Mouse (Mus musculus): ENCODE data around the gene 4931428F04Rik. TPM values are rescaled to one million over a fixed set of nuclear protein-coding genes. Genes with fewer than 3 reads are reported as not detected.
A peak's percentile ranks its signal among the peaks of the same experiment; 100 is the strongest.

The 4931428F04Rik gene
- 1 to 10 TPM in 25 of 26 experiments, under 1 TPM in 1; 0.88 to 6.8 (median 5.0) TPM for total RNA-seq (2018; cell fraction: chromatin; rRNA removed)
- total RNA-seq (2018; cell fraction: cytosol; rRNA removed): 1 to 10 TPM; 1.3 to 2.3 (median 1.7) TPM
- 1 to 10 TPM; 2.1 to 9.4 (median 4.1) TPM for total RNA-seq (2018; cell fraction: nucleus; rRNA removed)
- polyA plus RNA-seq (2018): 0.79 to 3.9 TPM (median 1.5 TPM) in 3 replicates

- H3K36me3 ChIP-seq (ENCODE audit: inconsistent target): no peaks in the 10 kb centered on the region
- peak within 1 kb of the TSS; percentile 43 for H3K4me3 ChIP-seq (ENCODE audit: inconsistent target)
- no peaks in the 10 kb centered on the region for H3K79me2 ChIP-seq (ENCODE audit: inconsistent target)
- peak within 1 kb of the TSS; percentile 32; the same call in 1 of the 2 replicates for H3K27ac ChIP-seq
- 16% methylated on average over 30 of the region's 43 CpGs for WGBS (ENCODE audit: missing documents)
These were observed at the start of gene 4931428F04Rik for GRCm38 (mm10) chr8:105289805-105290460. 4931428F04Rik (minus strand) TSS chr8:105289864.

- 3% methylated on average over 4 of the region's 4 CpGs for WGBS (ENCODE audit: missing documents)
- Histone ChIP-seq H3K4me3 (ENCODE audit: inconsistent target) (no peak overlapping the region), H3K79me2 (ENCODE audit: inconsistent target) (peaks cover 39% of the 10 kb centered on the region), H3K27ac (peak overlapping the region; percentile 63), H3K36me3 (ENCODE audit: inconsistent target) (peaks cover 39% of the 10 kb centered on the region)
These were observed 49.3 kb upstream of the 4931428F04Rik start for GRCm38 (mm10) chr8:105338992-105339391.

- 97% methylated on average over 32 of the region's 32 CpGs for WGBS (ENCODE audit: missing documents)
- H3K4me3 ChIP-seq (ENCODE audit: inconsistent target): no peak overlapping the region
- H3K27ac ChIP-seq: no peak overlapping the region
- H3K36me3 ChIP-seq (ENCODE audit: inconsistent target): peaks cover 55% of the 10 kb centered on the region
- H3K79me2 ChIP-seq (ENCODE audit: inconsistent target): peaks cover 15% of the 10 kb centered on the region; the same call in 1 of the 2 replicates
These were observed 46.9 kb upstream of the 4931428F04Rik start for GRCm38 (mm10) chr8:105336373-105337130.

GRCm38 (mm10) chr8:105332523-105332922 is 42.9 kb upstream of the 4931428F04Rik start:
- Histone ChIP-seq H3K36me3 (ENCODE audit: inconsistent target) (peaks cover 83% of the 10 kb centered on the region), H3K27ac (no peak overlapping the region), H3K79me2 (ENCODE audit: inconsistent target) (peaks cover 14% of the 10 kb centered on the region), H3K4me3 (ENCODE audit: inconsistent target) (no peak overlapping the region)
- WGBS (ENCODE audit: missing documents): 89% methylated on average over 2 of the region's 2 CpGs

- H3K36me3 ChIP-seq (ENCODE audit: inconsistent target): peaks cover 77% of the 10 kb centered on the region
- WGBS (ENCODE audit: missing documents): 92% methylated on average over 9 of the region's 9 CpGs
These were observed 42.3 kb upstream of the 4931428F04Rik start for GRCm38 (mm10) chr8:105331931-105332330.

GRCm38 (mm10) chr8:105331469-105331868 is 41.8 kb upstream of the 4931428F04Rik start:
- H3K27ac ChIP-seq: no peak overlapping the region
- WGBS (ENCODE audit: missing documents): 96% methylated on average over 20 of the region's 22 CpGs
- H3K79me2 ChIP-seq (ENCODE audit: inconsistent target): peaks cover 24% of the 10 kb centered on the region
- H3K36me3 ChIP-seq (ENCODE audit: inconsistent target): peaks cover 73% of the 10 kb centered on the region
- H3K4me3 ChIP-seq (ENCODE audit: inconsistent target): no peak overlapping the region

More at GRCm38 (mm10) chr8:105331931-105332330, 42.3 kb upstream of the 4931428F04Rik start:
- Histone ChIP-seq H3K4me3 (ENCODE audit: inconsistent target) (no peak overlapping the region), H3K79me2 (ENCODE audit: inconsistent target) (peaks cover 20% of the 10 kb centered on the region), H3K27ac (no peak overlapping the region)

GRCm38 (mm10) chr8:105330325-105330724 is 40.7 kb upstream of the 4931428F04Rik start:
- H3K36me3 ChIP-seq (ENCODE audit: inconsistent target): peaks cover 61% of the 10 kb centered on the region
- H3K27ac ChIP-seq: no peak overlapping the region
- H3K79me2 ChIP-seq (ENCODE audit: inconsistent target): peaks cover 29% of the 10 kb centered on the region
- H3K4me3 ChIP-seq (ENCODE audit: inconsistent target): no peak overlapping the region
- 96% methylated on average over 12 of the region's 12 CpGs for WGBS (ENCODE audit: missing documents)

GRCm38 (mm10) chr8:105326968-105327367 is 37.3 kb upstream of the 4931428F04Rik start:
- Histone ChIP-seq H3K4me3 (ENCODE audit: inconsistent target) (peak overlapping the region; percentile 92), H3K27ac (peak overlapping the region; percentile 83), H3K79me2 (ENCODE audit: inconsistent target) (peaks cover 30% of the 10 kb centered on the region), H3K36me3 (ENCODE audit: inconsistent target) (peaks cover 47% of the 10 kb centered on the region)
- 52% methylated on average over 6 of the region's 6 CpGs for WGBS (ENCODE audit: missing documents)

GRCm38 (mm10) chr8:105326141-105326672 is 36.5 kb upstream of the 4931428F04Rik start, which contains the start of the genes Lrrc29 and Tmem208:
Lrrc29 (minus strand) TSS chr8:105326278.
Tmem208 (plus strand) TSS chr8:105326354.
- H3K79me2 ChIP-seq (ENCODE audit: inconsistent target): peaks cover 30% of the 10 kb centered on the region
- peaks cover 39% of the 10 kb centered on the region for H3K36me3 ChIP-seq (ENCODE audit: inconsistent target)
- 1% methylated on average over 36 of the region's 36 CpGs for WGBS (ENCODE audit: missing documents)
- peak within 1 kb of the TSS; percentile 92 for H3K4me3 ChIP-seq (ENCODE audit: inconsistent target)
- H3K27ac ChIP-seq: peak within 1 kb of the TSS; percentile 83

GRCm38 (mm10) chr8:105325641-105326093 is 36.0 kb upstream of the 4931428F04Rik start:
- Histone ChIP-seq H3K27ac (peak overlapping the region; percentile 83), H3K4me3 (ENCODE audit: inconsistent target) (peak overlapping the region; percentile 92), H3K36me3 (ENCODE audit: inconsistent target) (peaks cover 34% of the 10 kb centered on the region; the same call in 1 of the 2 replicates), H3K79me2 (ENCODE audit: inconsistent target) (peaks cover 30% of the 10 kb centered on the region)
- WGBS (ENCODE audit: missing documents): 1% methylated on average over 12 of the region's 12 CpGs

- Histone ChIP-seq H3K27ac (no peak overlapping the region), H3K4me3 (ENCODE audit: inconsistent target) (no peak overlapping the region), H3K79me2 (ENCODE audit: inconsistent target) (peaks cover 23% of the 10 kb centered on the region), H3K36me3 (ENCODE audit: inconsistent target) (peaks cover 11% of the 10 kb centered on the region; the same call in 1 of the 2 replicates)
- WGBS (ENCODE audit: missing documents): 87% methylated on average over 4 of the region's 4 CpGs
These were observed 33.5 kb upstream of the 4931428F04Rik start for GRCm38 (mm10) chr8:105323183-105323582.

- Histone ChIP-seq H3K36me3 (ENCODE audit: inconsistent target) (peaks cover 27% of the 10 kb centered on the region), H3K4me3 (ENCODE audit: inconsistent target) (no peak overlapping the region), H3K27ac (no peak overlapping the region), H3K79me2 (ENCODE audit: inconsistent target) (no peaks in the 10 kb centered on the region)
- 96% methylated on average over 11 of the region's 11 CpGs for WGBS (ENCODE audit: missing documents)
These were observed 29.1 kb upstream of the 4931428F04Rik start for GRCm38 (mm10) chr8:105318662-105319190.

GRCm38 (mm10) chr8:105317941-105318340 is 28.3 kb upstream of the 4931428F04Rik start:
- Histone ChIP-seq H3K36me3 (ENCODE audit: inconsistent target) (peaks cover 32% of the 10 kb centered on the region), H3K4me3 (ENCODE audit: inconsistent target) (no peak overlapping the region), H3K27ac (no peak overlapping the region), H3K79me2 (ENCODE audit: inconsistent target) (no peaks in the 10 kb centered on the region)
- 96% methylated on average over 4 of the region's 4 CpGs for WGBS (ENCODE audit: missing documents)
